Mouse (Mus musculus): ENCODE data around the gene D430042O09Rik. TPM values are rescaled to one million over a fixed set of nuclear protein-coding genes. Genes with fewer than 3 reads are reported as not detected.

D430042O09Rik gene
- total RNA-seq, 2 experiments from 2014 or later, result 1.9 to 4.1 TPM

GRCm38 (mm10) chr7:125733791-125734190 is 26.1 kb downstream of the D430042O09Rik start:
- ATAC-seq (replicated peaks; ENCODE audit: low FRiP score, poor library complexity, severe bottlenecking), result no peak

GRCm38 (mm10) chr7:125736366-125737015 is 28.8 kb downstream of the D430042O09Rik start:
- no peak for ATAC-seq (replicated peaks; ENCODE audit: low FRiP score, poor library complexity, severe bottlenecking)

GRCm38 (mm10) chr7:125740521-125740920 is 32.8 kb downstream of the D430042O09Rik start:
- ATAC-seq (replicated peaks; ENCODE audit: low FRiP score, poor library complexity, severe bottlenecking), result no peak

GRCm38 (mm10) chr7:125741271-125741703 is 33.6 kb downstream of the D430042O09Rik start:
- no peak for ATAC-seq (replicated peaks; ENCODE audit: low FRiP score, poor library complexity, severe bottlenecking)

GRCm38 (mm10) chr7:125744774-125745173 is 37.1 kb downstream of the D430042O09Rik start:
- ATAC-seq (replicated peaks; ENCODE audit: low FRiP score, poor library complexity, severe bottlenecking), result no peak

GRCm38 (mm10) chr7:125746621-125747315 is 39.1 kb downstream of the D430042O09Rik start:
- ATAC-seq (replicated peaks; ENCODE audit: low FRiP score, poor library complexity, severe bottlenecking), result no peak

GRCm38 (mm10) chr7:125747316-125747690 is 39.6 kb downstream of the D430042O09Rik start:
- ATAC-seq (replicated peaks; ENCODE audit: low FRiP score, poor library complexity, severe bottlenecking), result no peak

- no peak for ATAC-seq (replicated peaks; ENCODE audit: low FRiP score, poor library complexity, severe bottlenecking)
Measured at GRCm38 (mm10) chr7:125748186-125748585, 40.5 kb downstream of the D430042O09Rik start.

- ATAC-seq (replicated peaks; ENCODE audit: low FRiP score, poor library complexity, severe bottlenecking), result no peak
Measured at GRCm38 (mm10) chr7:125752699-125753325, 45.1 kb downstream of the D430042O09Rik start.

- no peak for ATAC-seq (replicated peaks; ENCODE audit: low FRiP score, poor library complexity, severe bottlenecking)
Measured at GRCm38 (mm10) chr7:125753326-125753715, 45.6 kb downstream of the D430042O09Rik start.

GRCm38 (mm10) chr7:125756806-125757205 is 49.1 kb downstream of the D430042O09Rik start:
- ATAC-seq (replicated peaks; ENCODE audit: low FRiP score, poor library complexity, severe bottlenecking), result no peak

GRCm38 (mm10) chr7:125757896-125758623 is 50.4 kb downstream of the D430042O09Rik start:
- ATAC-seq (replicated peaks; ENCODE audit: low FRiP score, poor library complexity, severe bottlenecking), result no peak

- no peak for ATAC-seq (replicated peaks; ENCODE audit: low FRiP score, poor library complexity, severe bottlenecking)
Measured at GRCm38 (mm10) chr7:125762289-125762688, 54.6 kb downstream of the D430042O09Rik start.

- ATAC-seq (replicated peaks; ENCODE audit: low FRiP score, poor library complexity, severe bottlenecking), result no peak
Measured at GRCm38 (mm10) chr7:125762883-125763830, 55.5 kb downstream of the D430042O09Rik start.

- ATAC-seq (replicated peaks; ENCODE audit: low FRiP score, poor library complexity, severe bottlenecking), result no peak
Measured at GRCm38 (mm10) chr7:125764373-125764772, 56.7 kb downstream of the D430042O09Rik start.

GRCm38 (mm10) chr7:125766976-125767831 is 59.5 kb downstream of the D430042O09Rik start:
- no peak for ATAC-seq (replicated peaks; ENCODE audit: low FRiP score, poor library complexity, severe bottlenecking)

- no peak for ATAC-seq (replicated peaks; ENCODE audit: low FRiP score, poor library complexity, severe bottlenecking)
Measured at GRCm38 (mm10) chr7:125772961-125773571, 65.4 kb downstream of the D430042O09Rik start.

- ATAC-seq (replicated peaks; ENCODE audit: low FRiP score, poor library complexity, severe bottlenecking), result no peak
Measured at GRCm38 (mm10) chr7:125783206-125783605, 75.5 kb downstream of the D430042O09Rik start.

All from erythroblast, adult 5-6 weeks (primary cell).